Mouse (Mus musculus): ENCODE data around the gene Sh2d1b2.

The Sh2d1b2 gene

DNA sequence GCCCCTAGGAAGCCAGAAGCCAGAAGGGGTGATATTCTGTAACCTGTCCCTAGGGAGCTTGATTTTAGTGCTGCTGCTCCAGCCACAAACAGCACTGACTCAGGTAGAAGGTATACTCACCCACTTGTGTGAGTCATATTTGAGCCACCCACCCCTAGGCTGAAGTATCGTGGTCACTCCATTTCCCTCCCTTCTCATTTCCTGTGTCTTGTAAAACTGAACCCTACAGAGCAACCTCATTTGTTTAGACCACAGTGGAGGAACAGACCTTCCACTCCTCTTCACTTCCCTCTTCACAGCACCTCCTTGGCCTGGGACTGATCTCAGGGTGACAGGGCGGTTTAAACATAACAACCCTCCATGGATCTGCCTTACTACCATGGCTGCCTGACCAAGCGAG, 44.5 kb downstream of the Sh2d1b2 start, which contains the start of gene Sh2d1b1:
Gene Sh2d1b1, plus strand, starts transcription at position 305 of the 400 bp plus-strand sequence.
- DNase-seq (ENCODE audit: low read depth, low spot score) = no peak

DNA sequence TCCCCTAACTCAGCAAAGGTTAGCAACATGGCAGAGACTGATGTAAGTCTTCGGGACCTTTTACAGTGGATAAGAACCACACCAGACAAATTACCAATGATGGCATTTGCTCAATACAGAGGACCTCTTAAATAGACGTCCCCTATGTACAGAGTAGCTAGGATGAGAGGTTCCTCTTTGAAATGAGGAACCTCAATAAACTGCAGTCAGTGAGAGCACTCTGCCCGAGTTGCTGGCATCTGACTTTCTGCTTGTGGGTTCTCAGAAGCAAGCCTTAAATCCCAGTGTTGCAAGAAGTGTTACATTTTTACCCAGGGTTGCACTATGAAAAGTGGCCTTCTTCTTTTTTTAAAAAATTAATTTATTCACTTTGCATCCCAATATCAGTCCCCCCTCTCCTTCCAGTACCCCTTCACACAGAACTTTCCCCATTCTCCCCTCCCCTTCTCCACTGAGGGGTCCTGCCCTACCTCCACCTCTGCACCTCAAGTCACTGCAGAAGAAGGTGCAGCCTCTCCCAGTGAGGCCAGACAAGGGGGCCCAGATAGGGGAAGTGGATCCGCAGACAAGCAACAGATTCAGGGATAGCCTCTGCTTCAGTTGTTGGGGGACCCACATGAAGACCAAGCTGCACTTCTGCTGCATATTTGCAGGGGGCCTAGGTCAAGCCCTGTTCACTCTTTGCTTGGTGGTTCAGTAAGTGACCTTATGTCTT, 50.0 kb downstream of the Sh2d1b2 start:
- DNase-seq (ENCODE audit: low read depth, low spot score) = no peak

DNA sequence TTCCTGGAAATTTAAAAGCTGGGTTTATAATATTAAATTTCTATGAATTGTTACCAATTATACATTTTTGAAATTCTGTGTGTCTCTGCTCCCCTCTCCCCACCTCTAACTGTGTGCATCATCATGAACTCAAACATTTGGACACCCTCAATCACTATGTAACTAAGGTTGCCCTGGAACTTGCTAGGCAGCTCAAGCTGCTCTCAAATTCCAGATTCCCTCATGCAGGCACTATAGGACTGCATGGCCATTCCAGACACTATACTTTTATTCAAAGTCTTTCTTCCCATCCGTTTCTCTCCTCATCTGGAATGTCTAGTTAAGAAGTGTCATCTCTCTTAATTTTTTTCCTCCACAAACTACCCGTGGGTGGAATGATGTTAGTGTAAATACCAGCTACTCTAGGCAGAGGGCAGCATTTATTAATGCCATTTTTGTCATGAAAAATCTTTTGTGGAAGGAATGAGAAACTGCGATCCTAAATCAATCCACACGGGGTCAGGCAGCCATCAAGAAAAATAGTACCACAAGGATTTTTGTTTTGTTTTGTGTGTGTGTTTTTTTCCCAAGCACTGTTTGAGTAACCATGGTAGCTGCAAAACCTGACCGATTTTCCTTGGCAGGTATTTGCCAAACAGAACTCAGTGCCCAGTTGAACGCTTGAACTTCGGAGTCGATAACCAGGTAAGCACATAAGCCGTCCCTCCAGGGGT, 59.8 kb downstream of the Sh2d1b2 start:
- no peak for DNase-seq (ENCODE audit: low read depth, low spot score)

DNA sequence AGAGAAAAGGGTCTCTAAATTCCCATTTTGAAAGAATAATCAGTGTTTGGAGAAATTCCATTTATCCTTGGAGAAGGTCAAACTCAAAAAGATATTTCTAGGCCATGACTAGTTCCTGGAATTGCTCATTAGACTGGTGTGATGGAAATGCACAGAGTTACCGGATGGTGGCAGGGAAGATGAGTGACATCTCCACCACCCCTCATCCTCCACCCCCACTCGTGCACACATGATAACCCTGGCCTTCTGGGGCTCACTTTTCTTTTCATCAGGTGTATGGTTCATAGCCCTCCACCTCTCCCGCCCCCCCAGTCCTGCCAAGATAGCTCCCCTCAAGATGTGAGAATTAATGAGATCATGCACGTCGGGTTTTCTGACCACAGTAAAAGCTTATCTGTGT, 60.7 kb downstream of the Sh2d1b2 start:
- no peak for DNase-seq (ENCODE audit: low read depth, low spot score)

DNA sequence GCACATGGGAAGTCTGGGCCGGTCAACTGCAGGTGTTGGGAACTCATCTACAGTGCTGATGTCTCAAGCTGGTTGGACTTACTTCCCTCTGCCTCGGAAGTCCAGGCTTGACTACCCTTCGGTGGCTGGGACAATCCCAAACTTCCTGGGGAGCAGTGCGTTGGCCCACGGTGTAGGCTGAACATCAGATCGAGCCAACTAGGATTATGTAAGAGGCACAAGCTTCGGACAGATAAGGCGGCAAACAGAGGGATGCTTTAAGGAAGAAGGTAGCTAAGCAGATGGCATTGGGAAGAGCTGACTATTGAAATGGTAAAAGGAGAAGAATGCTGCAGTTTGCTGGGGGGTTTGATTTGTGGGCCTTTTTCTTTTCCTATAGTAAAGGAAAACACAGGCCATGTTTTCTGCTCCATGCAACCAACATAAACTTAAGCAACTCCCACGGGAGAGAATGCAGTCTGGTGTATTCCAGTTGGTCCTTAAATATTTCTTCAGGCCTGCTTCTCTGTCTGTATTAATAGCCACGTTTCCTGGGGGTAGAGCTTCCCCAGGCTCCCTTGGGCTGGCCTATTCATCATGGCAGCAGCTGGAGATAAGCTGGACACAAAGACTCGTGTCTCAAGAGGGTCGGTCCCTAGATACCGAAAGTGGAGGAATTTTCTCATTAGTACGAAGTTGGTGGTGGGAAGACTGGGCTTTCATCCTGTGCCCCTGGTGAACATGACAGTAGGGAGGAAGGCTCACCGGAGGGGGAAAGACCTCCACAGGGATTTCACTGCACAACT, 62.4 kb downstream of the Sh2d1b2 start:
- no peak for DNase-seq (ENCODE audit: low read depth, low spot score)

DNA sequence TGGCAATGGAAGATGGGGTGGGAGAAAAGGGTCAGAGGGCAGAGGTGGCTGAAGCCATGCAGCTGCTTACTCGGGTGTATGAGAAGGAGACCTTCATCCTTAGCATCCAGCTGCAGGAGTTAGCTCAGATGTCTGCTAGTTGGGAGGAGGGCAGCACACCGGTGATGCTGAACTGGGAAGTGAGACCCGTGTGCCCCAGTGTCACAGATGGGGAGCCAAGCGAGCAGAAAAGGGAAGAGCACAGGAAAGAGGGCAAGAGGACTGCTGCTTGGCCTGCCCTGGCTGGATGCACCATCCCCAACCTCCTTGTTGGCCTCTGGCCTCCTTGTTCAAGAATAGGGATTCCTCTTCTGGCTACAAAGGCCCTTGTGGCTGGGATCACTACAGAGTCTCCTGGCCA, 66.9 kb downstream of the Sh2d1b2 start:
- no peak for DNase-seq (ENCODE audit: low read depth, low spot score)

DNA sequence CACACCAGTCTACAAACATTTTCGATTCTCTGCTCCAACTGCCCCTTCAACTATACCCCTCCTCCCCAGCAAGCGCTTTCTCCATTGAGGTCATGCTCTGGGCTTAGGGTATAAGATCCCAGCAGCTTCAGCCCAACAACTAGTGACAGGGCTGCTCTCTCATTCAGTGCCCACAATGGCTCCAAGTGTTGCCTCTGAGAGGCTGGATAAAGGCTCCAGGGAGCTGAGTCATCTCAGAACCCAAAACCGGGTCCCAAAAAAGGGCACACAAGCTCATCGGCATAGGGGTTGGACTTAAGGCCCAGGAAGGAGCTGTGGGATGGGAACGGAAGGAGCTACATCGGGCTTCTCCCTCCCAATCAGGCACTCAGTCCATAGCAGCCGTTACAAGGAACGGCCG, 69.1 kb downstream of the Sh2d1b2 start:
- DNase-seq (ENCODE audit: low read depth, low spot score) = no peak

DNA sequence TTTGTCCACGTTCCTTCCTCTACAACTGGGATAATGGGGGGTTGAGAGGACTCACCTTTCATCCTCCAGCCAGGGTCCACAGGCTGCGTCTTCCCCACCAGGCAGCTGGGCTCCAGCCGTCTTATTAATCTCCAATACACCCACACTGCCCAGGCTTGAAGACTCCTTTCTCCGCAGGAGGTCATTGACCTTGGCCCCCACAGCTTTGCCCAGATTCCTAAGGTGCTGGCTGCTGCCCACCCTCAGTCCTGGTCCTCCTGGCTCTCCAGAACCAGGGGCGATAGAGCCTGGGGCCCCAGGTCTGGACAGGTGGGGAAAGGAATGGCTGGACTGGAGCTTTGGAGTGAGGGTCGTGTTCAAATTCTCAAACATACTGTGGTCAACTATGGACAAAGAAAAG, 69.9 kb downstream of the Sh2d1b2 start:
- DNase-seq (ENCODE audit: low read depth, low spot score) = no peak

DNA sequence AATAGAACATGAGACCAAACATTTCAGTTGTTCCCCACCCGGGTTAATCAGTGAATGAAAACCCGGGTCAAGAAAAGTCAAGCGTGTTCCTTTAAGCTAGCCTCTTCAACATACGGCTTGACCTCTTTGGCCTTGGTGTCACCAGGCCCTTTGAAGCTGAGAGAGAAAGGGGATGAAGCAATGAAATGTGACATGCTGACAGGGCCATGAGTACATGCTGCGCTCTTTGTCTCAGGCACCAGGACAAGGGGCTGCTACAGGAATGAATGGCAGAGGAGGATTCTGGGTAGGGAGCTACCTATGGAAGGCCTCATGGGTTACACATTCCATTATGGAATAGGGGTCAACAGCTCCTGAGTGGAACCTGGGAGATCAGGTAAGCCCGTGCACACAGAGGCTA, 70.6 kb downstream of the Sh2d1b2 start:
- no peak for DNase-seq (ENCODE audit: low read depth, low spot score)

All from skeletal muscle tissue, adult 2 months (tissue).